Mouse (Mus musculus) hematopoietic multipotent progenitor cell, adult 10-12 weeks (in vitro differentiated cells): ENCODE data around the gene Olfr63. TPM values are rescaled to one million over a fixed set of nuclear protein-coding genes. Genes with fewer than 3 reads are reported as not detected.

Source experiments
- polyA plus RNA-seq: library from polyadenylated mRNA; stranded (reverse); fragments of >175 nt; gene quantifications from 2 replicates; pipeline ENCODE4 v1.2.3, GENCODE M21; 2012; ENCODE audit warnings: low replicate concordance

Gene Olfr63
- polyA plus RNA-seq: not detected in 2 replicates

GRCm38 (mm10) chr17:33264376-33264775 is at the start of gene Olfr63:
Olfr63 (plus strand) TSS chr17:33264676.

GRCm38 (mm10) chr17:33221590-33221989 is 42.9 kb upstream of the Olfr63 start, which contains the start of gene Olfr1564:
Olfr1564 (minus strand) TSS chr17:33221690.

GRCm38 (mm10) chr17:33254530-33255318 is 9.8 kb upstream of the Olfr63 start, which contains the start of gene Zfp955a:
Zfp955a (minus strand) TSS chr17:33255145.

GRCm38 (mm10) chr17:33289039-33289875 is 24.8 kb downstream of the Olfr63 start, which contains the start of gene Zfp955b:
Zfp955b (plus strand) TSS chr17:33289544.

Other genes starting within 250 kb of the Olfr63 start
- 0.19 and 0.31 TPM in 2 replicates for gene Zfp763, start 231.3 kb upstream of the Olfr63 start, polyA plus RNA-seq
- not detected in 2 replicates for gene 4921501E09Rik, start 196.6 kb upstream of the Olfr63 start, polyA plus RNA-seq
- 0.36 and 1.0 TPM in 2 replicates for gene Zfp563, start 175.4 kb upstream of the Olfr63 start, polyA plus RNA-seq
- gene Morc2b, start 125.0 kb upstream of the Olfr63 start, polyA plus RNA-seq: not detected in 2 replicates
- gene Olfr55, start 96.2 kb upstream of the Olfr63 start, polyA plus RNA-seq: not detected in 2 replicates
- not detected in 2 replicates for gene Olfr239, start 73.4 kb upstream of the Olfr63 start, polyA plus RNA-seq
- not detected in 2 replicates for gene Olfr1564, start 43.0 kb upstream of the Olfr63 start, polyA plus RNA-seq
- gene Zfp955a, start 9.5 kb upstream of the Olfr63 start, polyA plus RNA-seq: 0.14 and 0.30 TPM in 2 replicates
- gene Zfp955b, start 24.9 kb downstream of the Olfr63 start, polyA plus RNA-seq: 0.16 and 0.43 TPM in 2 replicates
- 0.14 and 0.68 TPM in 2 replicates for gene Zfp81, start 94.2 kb downstream of the Olfr63 start, polyA plus RNA-seq
- 0.16 and 0.28 TPM in 2 replicates for gene Zfp101, start 130.0 kb downstream of the Olfr63 start, polyA plus RNA-seq
- gene Actl9, start 168.2 kb downstream of the Olfr63 start, polyA plus RNA-seq: not detected in 2 replicates